Mouse (Mus musculus): Measurements from ENCODE around the gene Acsbg2.

Acsbg2 gene

DNA sequence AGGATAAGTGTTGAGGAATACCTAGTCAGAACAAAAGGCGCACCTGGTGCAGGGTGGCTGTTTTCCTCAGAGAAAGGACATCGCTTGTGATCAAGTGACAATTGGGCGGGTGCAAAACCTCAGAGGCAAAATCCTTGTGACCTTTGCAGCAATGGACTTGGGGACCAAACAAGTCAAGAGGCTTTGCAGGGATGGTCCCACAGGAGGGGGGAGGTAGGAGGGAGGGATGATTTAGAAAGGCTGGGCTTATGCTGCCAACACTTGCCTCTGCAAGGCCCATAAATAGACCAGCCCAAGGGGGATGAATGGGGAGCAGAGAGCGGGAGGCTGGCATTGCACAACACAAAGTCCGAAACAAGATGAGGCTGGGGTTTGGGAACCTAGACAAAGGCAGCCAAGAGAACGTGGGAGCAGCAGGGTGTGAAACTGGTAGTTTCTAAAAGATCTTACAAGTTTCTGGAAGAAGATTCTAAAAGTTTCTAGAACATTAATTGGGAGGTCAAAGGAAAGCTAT is 55.2 kb downstream of the Acsbg2 start:
- DNase-seq: no peak

DNA sequence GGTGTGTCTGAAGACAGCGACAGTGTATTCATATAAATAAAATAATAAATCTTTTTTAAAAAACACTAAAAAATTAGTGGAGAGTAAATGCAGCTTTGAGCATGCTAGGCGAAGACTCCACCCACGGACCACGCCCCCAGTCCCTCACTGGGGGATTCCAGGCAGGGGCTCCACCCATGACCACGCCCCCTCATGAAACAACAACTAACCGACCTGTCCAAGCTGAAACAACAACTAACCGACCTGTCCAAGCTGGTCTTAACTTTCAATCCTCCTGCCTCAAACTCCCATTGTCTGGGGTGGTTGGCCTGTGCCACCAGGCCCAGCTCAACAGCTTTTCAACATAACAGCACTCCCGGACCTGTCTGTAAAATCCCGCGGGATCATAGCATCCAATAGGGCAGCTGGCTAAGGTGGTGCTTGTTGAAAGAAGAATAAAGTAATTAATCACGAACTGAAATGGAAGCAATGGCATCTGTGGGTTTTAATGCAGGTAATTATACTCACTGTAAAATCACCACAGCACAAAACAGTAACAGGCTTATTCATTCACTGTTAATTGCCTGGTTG is 56.1 kb downstream of the Acsbg2 start:
- DNase-seq: peak; percentile 46 to 51

DNA sequence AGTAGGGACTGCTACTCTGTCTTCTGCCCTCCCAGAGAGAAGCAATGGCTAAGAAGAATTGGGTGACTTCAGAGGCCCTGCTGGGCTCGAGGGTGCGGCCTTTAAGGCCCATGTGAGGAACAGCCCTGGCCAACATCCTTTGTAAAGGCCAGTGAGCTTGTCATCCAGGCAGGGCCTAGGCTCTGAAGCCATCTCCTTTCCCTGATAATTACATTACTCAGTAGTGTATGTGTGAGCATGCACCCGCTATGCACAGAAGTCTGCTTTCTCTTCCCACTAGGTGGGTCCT is 59.2 kb downstream of the Acsbg2 start:
- no peak for DNase-seq

DNA sequence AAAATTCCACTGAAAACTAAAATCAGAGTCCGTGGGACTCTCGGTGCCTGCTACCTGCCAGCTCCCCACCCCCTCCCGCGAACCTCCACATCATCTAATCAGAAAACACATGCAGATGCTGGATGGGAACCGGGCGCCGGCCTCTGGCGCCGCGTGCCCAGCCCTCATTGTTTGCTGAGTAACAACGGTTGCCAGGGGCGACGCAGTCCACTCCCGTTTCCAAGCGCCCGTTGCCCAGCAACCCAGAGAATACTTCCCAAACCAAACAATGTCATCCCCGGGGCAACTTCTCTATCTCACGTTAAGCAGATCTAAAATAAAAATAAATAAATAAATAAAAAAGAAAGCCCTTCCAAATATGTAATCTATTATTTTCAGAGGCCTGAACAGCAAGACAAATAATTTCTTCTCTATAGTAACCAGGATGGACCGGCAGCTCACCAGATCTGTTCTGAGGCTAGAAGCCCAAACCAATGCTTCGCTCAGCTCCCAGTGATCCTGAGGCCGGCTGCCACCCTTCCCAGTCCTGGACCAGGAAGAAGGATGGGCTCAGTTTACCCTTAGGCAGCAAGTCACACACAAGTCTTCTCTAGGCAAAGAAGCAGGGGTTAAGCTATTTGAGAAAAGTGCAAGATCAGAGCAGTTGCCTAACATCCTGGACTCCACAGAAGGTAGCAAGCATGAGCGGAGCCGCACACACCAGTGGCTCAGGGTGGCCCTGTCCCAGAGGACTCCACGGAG is 59.8 kb downstream of the Acsbg2 start:
- DNase-seq: peak; percentile 78 to 80

DNA sequence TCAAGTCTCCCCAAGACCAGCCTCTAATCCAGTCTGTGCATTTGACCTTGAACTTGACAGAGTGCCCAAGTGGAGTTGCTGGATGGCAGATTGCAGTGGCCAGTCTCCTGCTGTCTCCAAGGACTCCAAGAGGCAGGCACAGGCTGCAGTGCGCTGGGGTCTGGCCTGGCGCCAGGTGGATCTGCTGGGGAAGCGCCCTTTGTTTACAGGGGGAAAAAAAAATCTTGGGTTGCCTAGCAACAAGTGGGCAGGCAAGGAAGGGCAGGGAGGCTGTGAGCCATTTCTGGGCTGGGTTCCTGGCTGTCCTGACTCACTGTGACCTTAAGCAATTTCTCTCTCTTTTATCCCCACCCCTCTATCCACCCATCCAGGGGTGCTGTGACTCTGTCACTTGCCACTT is 64.0 kb downstream of the Acsbg2 start:
- DNase-seq: no peak

DNA sequence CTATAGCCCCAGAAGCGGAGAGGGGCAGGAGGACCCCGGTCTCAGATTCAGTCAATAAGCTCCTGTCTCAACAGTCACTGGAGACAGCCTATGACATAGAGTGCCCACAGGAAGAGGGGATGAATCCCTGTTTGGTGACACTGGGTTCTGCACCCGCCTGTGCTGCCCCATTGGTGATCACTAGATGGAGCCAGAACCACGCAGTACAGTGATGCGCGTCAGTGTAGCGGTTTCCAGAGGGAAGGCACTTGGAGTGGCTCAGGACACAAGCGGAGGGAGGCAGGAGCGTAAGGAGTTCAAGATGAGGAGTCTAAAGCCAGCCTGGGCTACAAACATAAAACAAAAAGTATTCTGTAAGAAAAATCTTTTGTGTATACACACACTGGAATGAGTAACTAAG is 65.7 kb downstream of the Acsbg2 start:
- peak; percentile 62 to 68 for DNase-seq

DNA sequence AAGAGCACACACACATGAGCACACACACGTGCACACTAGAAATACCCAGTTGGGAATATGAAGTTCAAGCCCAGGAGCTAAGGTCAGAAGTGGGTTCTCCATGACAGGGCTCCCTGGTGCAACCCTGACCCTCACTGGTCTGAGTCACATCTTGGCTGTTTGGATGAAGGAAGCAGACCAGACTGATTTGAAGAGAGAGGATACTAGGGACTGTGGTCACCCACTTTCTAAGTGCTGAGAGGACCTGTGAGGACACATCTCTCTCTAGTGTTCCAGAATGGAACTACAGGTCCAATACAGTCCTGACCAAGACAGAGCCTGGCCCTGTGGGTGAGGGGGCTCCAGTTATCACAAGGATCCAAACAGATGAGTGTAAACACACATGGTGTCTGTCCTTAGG is 68.5 kb downstream of the Acsbg2 start:
- DNase-seq: no peak

DNA sequence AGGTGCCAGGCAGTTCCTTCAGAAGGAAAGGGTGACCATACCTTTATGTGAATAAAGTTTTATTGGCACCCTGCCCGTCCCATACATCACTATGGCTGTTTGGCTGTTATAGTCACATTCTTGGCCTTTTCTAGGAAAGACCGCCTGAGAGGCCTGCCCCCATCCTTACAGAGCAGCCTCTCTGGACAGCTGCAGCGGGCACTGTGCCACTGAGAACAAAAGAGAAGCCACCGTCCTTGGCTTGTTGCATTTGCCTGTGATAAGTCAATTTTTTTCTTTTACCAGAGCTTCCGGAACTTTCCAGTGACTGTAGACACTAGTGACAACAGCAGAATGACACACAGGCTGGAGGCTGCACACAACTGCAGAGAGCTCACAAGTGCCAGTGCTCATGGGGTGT is 69.3 kb downstream of the Acsbg2 start:
- no peak for DNase-seq

DNA sequence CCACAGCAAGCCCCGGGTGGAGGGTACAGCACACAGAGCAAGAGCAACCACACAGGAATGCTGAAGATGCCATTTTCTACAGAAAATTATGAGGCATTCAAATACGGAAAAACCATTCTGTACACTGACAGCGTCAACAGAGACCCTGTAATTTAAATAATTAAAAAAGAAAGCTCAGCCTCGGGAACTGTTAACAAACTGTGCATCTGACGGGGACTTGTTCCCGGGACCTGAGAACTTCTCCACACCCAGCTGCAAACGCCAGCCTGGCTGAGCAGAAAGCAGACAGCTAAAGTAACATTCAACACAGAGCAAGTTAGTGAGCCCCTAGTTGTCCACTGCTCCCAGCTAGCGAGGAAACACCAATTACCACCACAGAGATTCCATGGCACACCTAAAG is 72.2 kb downstream of the Acsbg2 start:
- no peak for DNase-seq

DNA sequence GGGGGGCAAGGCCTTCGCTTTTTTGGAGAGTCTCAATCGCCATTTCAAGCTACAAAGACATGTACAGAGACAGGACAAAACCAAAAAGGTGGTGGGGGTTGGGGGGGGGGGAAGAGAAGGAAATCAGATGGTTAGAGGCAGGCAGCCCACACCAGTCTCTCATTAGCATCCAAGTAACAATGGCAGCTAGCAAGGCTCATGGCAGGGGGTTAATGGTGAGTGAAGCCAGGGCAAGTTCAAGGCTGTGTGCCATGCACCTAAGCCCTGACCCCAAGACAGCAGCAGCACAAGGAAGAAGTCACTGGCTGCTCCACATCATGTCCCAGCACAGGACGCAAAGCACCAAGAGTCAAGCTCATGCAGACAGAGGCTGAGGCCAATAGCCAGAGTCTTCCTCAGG is 75.0 kb downstream of the Acsbg2 start:
- DNase-seq: no peak

DNA sequence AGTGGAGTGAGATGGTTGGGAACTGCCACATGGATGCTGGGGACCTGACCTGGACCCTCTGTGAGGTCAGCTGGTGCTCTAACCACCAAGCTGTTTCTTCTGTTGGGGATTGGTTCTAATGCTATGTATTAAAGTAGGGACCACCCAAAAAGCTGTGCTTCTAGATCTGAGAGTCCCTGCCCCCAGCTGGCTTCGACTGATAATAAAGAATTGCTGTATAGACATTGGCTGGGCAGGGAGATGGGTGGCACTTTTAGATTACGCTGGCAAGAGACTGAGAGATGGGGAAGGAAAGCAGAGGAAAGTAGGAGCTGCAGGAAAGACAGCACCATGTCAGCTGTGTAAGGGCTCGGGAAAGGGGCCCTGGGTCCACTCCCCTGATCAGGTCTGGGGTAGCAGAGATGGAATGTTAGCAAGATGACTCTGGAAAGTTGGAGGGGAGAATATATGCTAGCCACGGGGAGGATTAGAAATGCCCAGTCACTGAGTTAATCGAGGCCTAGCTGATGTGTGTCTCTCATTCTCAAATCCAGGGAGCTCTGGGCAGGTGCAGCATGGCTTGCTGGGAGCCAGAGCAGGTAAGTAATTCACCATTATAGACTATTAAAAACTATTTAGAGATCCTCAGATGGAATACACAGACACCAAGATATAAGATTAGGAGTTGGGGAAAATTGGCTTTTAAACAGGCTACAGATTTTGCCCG is 80.5 kb downstream of the Acsbg2 start:
- no peak for DNase-seq

All from B cell, adult 2 months (primary cell).